Mouse (Mus musculus) monocyte, adult 5-6 weeks (primary cell): ENCODE results near the gene Ddx58. TPM values are rescaled to one million over a fixed set of nuclear protein-coding genes. Genes with fewer than 3 reads are reported as not detected.

Experiments used
- ATAC-seq: fragments of 153-309, 156-312 bp; replicated peaks from 2 replicates; pipeline ENCODE4 v1.8.0; 2017; ENCODE audit warnings: mild to moderate bottlenecking; ENCODE audit not compliant: low TSS enrichment, insufficient number of reproducible peaks, severe bottlenecking, poor library complexity, low FRiP score
- total RNA-seq: library from RNA; stranded (forward); fragments of 200-1000, 200-491, 200-594 nt; gene quantifications from 3 replicates; pipeline ENCODE4 v1.2.3, GENCODE M21; 2017

The Ddx58 gene
- total RNA-seq, 1 experiment from 2014 or later = 50.8 TPM

DNA sequence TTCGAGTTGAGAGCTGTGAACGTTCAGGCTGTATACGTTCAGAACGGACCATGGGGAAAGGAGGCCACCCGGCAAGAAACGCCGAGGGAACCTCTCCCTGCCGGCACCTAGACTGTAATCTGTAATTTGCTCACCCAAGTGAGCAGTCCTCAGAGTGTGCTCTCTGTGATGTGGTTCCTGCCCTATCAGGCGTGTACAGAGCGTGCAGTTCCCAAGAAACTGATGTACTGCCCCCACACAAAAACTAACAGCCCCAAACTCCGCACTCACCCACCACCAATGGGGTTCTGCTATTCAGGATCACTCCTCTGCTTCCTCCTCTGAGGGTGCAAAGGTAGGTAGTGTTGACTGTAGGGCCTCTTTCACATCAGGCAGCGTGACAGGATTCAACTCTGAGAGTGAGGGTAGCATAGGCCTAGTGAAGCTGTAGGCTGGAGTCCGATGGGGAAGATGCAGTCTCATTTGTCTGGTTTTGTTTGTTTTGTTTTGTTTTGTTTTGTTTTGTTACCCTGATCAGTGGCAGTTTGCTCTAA, 84.1 kb downstream of the Ddx58 start:
- ATAC-seq = no peak

DNA sequence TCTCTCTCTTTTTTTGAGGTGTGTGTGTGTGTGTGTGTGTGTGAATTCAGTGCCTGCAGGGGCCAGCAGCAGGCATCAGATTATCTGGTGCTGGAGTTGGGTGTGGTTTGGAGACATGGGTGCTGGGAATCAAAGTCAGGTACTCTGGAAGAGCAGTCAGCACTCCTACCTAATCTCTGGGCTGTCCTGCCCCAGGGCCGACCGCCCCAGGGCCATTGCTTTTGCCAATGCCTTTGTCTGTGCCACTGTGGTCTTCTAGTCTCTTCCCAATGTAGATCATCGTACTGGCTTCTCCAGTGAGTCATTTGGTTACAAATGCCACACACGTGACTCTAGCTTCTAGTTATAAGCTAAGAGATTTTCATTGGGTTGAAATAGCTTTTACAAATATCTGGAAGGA, 84.9 kb downstream of the Ddx58 start:
- ATAC-seq = no peak

Other genes starting within 250 kb of the Ddx58 start
- 18.2 to 24.5 TPM (median 20.6 TPM) in 3 replicates for gene Aco1, start 96.7 kb downstream of the Ddx58 start, total RNA-seq
- 6.8 to 13.1 TPM (median 8.2 TPM) in 3 replicates for gene Smim27, start 29.8 kb upstream of the Ddx58 start, total RNA-seq
- gene Topors, start 30.0 kb upstream of the Ddx58 start, total RNA-seq = 78.8 to 88.0 TPM (median 79.8 TPM) in 3 replicates
- 19.6 to 49.3 TPM (median 45.1 TPM) in 3 replicates for gene Ndufb6, start 39.6 kb upstream of the Ddx58 start, total RNA-seq
- gene Tmem215, start 232.4 kb upstream of the Ddx58 start, total RNA-seq = not detected in 3 replicates